Mouse (Mus musculus): ENCODE data around the gene Ptprn2.

The Ptprn2 gene

GRCm38 (mm10) chr12:117250465-117250864 lies 764.9 kb downstream of the Ptprn2 start:
- no peak for DNase-seq (ENCODE audit: extremely low spot score, low read depth, low spot score)

DNA sequence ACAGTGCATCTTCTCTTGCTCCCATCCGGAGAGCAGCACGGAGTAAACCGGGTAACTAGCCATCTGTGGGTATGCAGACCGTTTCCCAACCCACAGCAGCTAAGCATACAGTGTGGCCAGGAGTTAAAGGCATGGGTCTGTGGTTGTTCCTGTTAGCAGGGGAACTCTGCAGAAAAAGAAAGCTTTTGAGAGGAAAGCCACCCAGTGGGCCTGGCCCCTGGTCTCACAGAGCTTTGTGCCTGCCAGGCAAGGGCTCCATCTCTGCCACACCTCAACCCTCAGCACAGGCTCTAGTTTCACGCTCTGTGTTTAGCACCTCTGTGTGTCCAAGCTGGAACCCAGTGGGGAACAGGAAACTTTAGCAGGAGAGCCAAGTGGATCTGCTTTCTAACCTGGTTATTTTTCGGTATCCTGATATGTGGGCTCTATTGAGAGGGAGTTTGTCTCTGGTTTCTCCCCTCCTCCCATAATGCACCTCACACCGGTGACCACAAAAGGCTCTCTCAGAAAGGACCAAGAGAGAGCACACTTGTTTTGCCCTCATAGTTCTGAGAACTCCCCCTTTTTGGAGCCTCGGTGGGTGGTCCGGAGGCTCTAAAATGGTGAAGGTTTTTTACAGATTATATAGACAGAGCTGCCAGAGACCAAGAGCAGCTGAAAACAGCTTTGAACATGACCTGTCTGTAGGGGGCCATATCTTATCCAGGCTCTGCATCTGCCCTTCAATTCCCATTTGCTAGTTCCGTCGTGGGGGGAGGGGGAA lies 766.3 kb downstream of the Ptprn2 start:
- no peak for DNase-seq (ENCODE audit: extremely low spot score, low read depth, low spot score)

DNA sequence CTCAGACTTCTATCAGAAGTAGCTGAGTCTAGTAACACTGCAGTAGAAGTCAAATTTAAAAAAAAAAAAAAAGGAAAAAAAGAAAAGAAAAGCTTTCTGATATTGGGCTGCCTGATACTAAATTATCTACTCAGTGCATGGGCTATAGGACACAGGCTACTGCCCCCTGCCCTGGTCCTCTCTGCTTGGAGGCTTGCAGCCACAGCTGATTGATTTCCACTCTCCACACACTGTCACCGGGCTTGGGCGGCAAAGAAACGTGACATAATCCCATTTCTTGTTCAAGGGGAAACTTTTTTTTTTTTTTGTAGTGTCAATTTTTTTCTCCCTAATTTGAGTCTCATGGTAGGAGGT lies 766.9 kb downstream of the Ptprn2 start:
- no peak for DNase-seq (ENCODE audit: extremely low spot score, low read depth, low spot score)

DNA sequence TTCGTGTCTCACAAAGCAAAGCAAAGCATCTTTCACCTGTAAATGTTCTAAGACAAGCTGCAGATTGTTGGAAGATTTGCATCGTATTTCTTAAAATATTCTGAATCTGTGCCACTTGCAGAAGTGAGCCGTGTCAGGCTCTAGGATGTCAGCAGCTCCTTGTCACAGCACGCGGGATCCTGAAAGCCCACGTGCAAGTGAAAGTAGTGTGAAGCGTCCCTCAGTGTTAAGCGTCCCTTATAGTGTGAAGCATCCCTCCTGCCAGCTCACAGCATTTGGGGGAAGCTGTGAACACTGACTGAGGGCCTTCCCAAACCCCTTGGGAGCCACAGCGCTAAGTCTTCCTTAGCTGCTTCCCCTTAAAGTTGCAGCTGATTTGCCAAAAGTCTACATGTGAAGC lies 768.8 kb downstream of the Ptprn2 start:
- no peak for DNase-seq (ENCODE audit: extremely low spot score, low read depth, low spot score)

DNA sequence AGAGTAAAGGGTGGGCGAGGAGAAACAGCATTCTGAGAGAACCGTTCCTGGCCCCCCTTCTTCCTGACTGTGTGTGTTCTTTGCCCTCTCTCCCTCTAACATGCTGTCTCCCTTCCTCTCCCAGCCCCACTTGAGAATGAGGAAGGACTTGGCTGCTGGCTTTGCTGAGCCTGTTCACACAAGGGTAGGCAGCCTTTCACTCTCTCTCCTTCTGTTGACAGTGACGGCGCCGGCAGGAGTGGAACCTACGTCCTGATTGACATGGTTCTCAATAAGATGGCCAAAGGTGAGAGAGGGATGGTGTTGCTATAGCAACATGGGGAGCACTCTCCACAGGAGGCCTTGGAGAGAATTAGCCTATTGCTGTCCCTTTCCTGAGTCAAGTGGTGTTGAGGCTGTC lies 769.8 kb downstream of the Ptprn2 start:
- no peak for DNase-seq (ENCODE audit: extremely low spot score, low read depth, low spot score)

DNA sequence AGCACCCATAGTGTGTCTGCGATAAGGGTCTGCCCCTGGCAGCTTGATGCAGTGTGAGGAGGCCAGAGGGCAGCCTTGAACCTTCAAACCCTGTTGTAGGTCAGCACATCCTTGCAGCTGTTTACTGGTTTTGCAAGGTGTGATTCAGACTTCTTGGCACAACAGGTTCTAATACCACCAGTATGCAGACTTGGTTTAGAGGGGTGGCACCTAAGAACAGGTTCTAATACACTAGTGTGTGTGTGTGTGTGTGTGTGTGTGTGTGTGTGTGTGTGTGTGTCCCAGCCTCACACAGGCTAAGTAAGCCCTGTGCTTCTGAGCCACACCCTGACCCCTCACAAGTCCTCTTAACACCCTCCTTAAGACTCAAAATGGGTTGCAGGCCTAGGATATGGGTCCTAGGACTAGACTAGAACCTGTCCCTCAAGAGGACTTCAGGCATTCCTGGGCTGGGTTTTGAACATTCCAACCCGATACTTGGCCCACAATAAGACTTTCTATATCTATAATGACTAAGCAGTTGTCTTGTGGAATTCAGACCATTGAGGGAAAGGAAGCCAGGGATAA lies 770.3 kb downstream of the Ptprn2 start:
- DNase-seq (ENCODE audit: extremely low spot score, low read depth, low spot score): no peak

GRCm38 (mm10) chr12:117256849-117257204 lies 771.3 kb downstream of the Ptprn2 start:
- no peak for DNase-seq (ENCODE audit: extremely low spot score, low read depth, low spot score)

GRCm38 (mm10) chr12:117257205-117257920 lies 771.8 kb downstream of the Ptprn2 start:
- no peak for DNase-seq (ENCODE audit: extremely low spot score, low read depth, low spot score)

DNA sequence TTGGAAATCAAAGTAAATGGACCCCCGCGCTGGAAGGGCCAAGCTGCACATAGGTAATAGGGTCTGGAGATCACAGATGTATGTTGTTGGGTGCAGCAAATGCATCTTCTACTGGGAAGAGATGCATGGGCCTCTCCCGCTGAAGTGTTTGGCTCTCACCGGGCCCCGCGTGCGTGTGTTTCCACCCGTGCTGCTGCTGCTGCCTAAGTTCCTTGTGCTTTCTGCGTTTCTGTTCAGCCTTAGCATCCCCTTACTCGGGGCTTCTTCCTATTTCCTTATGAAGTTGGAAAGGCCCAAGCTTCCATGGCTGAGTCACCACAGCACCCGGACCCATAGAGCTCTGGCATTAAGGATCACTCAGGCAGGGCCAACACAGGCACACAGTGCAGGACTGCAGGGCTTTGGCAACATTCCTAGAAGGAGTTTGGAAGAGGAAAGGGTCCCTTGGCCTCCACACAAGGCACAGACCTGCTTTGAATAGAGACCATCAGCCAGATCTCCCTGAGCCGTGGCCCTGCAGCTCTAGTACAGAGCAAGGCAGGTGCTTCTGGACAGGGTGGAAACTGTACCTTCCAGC lies 772.5 kb downstream of the Ptprn2 start:
- no peak for DNase-seq (ENCODE audit: extremely low spot score, low read depth, low spot score)

GRCm38 (mm10) chr12:117260391-117261164 lies 775.1 kb downstream of the Ptprn2 start:
- DNase-seq (ENCODE audit: extremely low spot score, low read depth, low spot score): no peak

DNA sequence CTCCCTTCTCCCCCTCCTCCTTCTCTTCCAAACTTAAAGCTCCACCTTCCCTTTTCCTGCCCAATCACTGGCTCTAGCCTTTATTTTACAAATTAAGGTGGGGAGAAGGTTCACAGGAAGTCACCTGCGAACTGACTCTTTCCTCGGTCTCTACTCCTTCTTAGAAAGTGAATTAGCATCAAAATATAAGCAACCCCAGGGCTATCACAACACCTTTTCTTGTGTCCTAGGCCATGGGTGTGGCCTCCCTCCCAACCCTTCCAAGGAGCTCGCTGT lies 775.6 kb downstream of the Ptprn2 start:
- DNase-seq (ENCODE audit: extremely low spot score, low read depth, low spot score): no peak

GRCm38 (mm10) chr12:117262003-117262402 lies 776.5 kb downstream of the Ptprn2 start:
- DNase-seq (ENCODE audit: extremely low spot score, low read depth, low spot score): no peak

GRCm38 (mm10) chr12:117263081-117263480 lies 777.6 kb downstream of the Ptprn2 start:
- DNase-seq (ENCODE audit: extremely low spot score, low read depth, low spot score): no peak

- no peak for DNase-seq (ENCODE audit: extremely low spot score, low read depth, low spot score)
Measured at GRCm38 (mm10) chr12:117265211-117265610, 779.7 kb downstream of the Ptprn2 start.

GRCm38 (mm10) chr12:117268543-117269172 lies 783.1 kb downstream of the Ptprn2 start:
- DNase-seq (ENCODE audit: extremely low spot score, low read depth, low spot score): no peak

GRCm38 (mm10) chr12:117269310-117269709 lies 783.8 kb downstream of the Ptprn2 start:
- DNase-seq (ENCODE audit: extremely low spot score, low read depth, low spot score): no peak

DNA sequence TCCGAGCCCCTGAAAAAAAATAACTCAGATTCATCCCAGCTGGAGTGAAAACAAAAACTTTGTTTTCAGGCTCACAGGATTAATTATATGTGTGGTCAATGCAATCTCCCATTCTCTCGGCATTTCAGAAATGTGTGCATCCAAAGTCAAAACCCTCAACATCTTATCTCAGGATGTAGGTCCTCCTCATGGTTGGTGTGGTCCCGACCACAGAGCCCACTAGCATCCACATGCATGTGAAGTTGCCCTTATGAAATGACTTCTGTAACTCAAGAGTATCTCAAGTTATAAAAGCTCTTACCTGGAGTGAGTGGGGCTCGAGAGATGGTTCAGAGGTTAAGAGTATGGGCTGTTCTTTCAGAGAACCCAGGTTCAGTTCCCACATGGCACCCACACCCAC lies 784.7 kb downstream of the Ptprn2 start:
- no peak for DNase-seq (ENCODE audit: extremely low spot score, low read depth, low spot score)

GRCm38 (mm10) chr12:117273166-117273565 lies 787.6 kb downstream of the Ptprn2 start:
- DNase-seq (ENCODE audit: extremely low spot score, low read depth, low spot score): no peak

- no peak for DNase-seq (ENCODE audit: extremely low spot score, low read depth, low spot score)
Measured at GRCm38 (mm10) chr12:117274576-117274975, 789.1 kb downstream of the Ptprn2 start.

GRCm38 (mm10) chr12:117280790-117281189 lies 795.3 kb downstream of the Ptprn2 start:
- no peak for DNase-seq (ENCODE audit: extremely low spot score, low read depth, low spot score)

- DNase-seq (ENCODE audit: extremely low spot score, low read depth, low spot score): no peak
Measured at GRCm38 (mm10) chr12:117282659-117283058, 797.1 kb downstream of the Ptprn2 start.

Data from hindlimb bud, embryonic 11.5 days (tissue).